ENCODE assay signal across 8 mouse cellular contexts in genomic region chr13:37434137-37434772, GRCm38 (mm10).
DNase-seq lines count a peak whose midpoint lies in the region; ATAC-seq and TF ChIP-seq lines count a peak whose summit lies in the region.

No protein-coding gene starts in this region.

- ATAC-seq in hindbrain, postnatal 0 days: peak; percentile 75

- H3K4me1 ChIP-seq in hindbrain, postnatal 0 days (ENCODE audit: insufficient read depth, low read length): no peaks in the 10 kb centered on the region; the same call in 1 of the 2 replicates

- no peaks in the 10 kb centered on the region for H3K36me3 ChIP-seq in hindbrain, postnatal 0 days (ENCODE audit: insufficient read depth, low read length)

- H3K4me2 ChIP-seq in hindbrain, postnatal 0 days (ENCODE audit: low read depth, low read length): peak overlapping the region; percentile 79

- peak; percentile 86 for TF ChIP-seq CTCF in hindbrain, postnatal 0 days (IDR thresholded peaks at IDR 0.05; ENCODE audit: low read depth)

- H3K9me3 ChIP-seq in hindbrain, postnatal 0 days (ENCODE audit: low read length): no peaks in the 10 kb centered on the region

- H3K4me3 ChIP-seq in hindbrain, postnatal 0 days (ENCODE audit: low read length): peak overlapping the region; percentile 37

- H3K9ac ChIP-seq in hindbrain, postnatal 0 days (replicated peaks; ENCODE audit: low read length): peak overlapping the region; percentile 46

- no peaks in the 10 kb centered on the region for H3K27me3 ChIP-seq in hindbrain, postnatal 0 days (ENCODE audit: insufficient read depth, low read length)

- WGBS in hindbrain, postnatal 0 days: under 1% methylated on average over 19 of the region's 19 CpGs

- peak; percentile 79 for DNase-seq in MN1 (ENCODE audit: low spot score)
- peak; percentile 58 for DNase-seq in cerebellum, adult 9-10 months
- DNase-seq in gastrocnemius, adult 18-20 months (ENCODE audit: low spot score): peak; percentile 78
- peak; percentile 92 for DNase-seq in hindbrain, postnatal 0 days (ENCODE audit: low spot score)
- peak; percentile 54 to 57 for DNase-seq in left cerebral cortex, adult 18-20 months (ENCODE audit: low spot score in 2 of 2)
- DNase-seq in lung, postnatal 36 days: peak; percentile 91
- DNase-seq in retina, postnatal 1 day: peak; percentile 89
- DNase-seq in urinary bladder, postnatal 25 days (ENCODE audit: low spot score): peak; percentile 34

- peak overlapping the region; percentile 58; the same call in 1 of the 2 replicates for H3K27ac ChIP-seq in hindbrain, postnatal 0 days

Comparison
In these comparisons a context has a peak if more than half of its experiments do, and no peak if none do; other contexts are left out.
1. Peak in every context shown above with its lines: DNase-seq, ATAC-seq, H3K4me3 ChIP-seq and H3K27ac ChIP-seq.
2. DNase-seq: peak in every context shown above with its lines; median percentile 92 in hindbrain, postnatal 0 days; 91 in lung, postnatal 36 days; 89 in retina, postnatal 1 day; 79 in MN1; 78 in gastrocnemius, adult 18-20 months; 58 in cerebellum, adult 9-10 months; 56 in left cerebral cortex, adult 18-20 months; 34 in urinary bladder, postnatal 25 days.